Comparison of ENCODE assay signal across 8 mouse cellular contexts in genomic region chr11:114636727-114637505, GRCm38 (mm10). TPM values are rescaled to one million over a fixed set of nuclear protein-coding genes. Genes with fewer than 3 reads are reported as not detected.
DNase-seq lines count a peak whose midpoint lies in the region; ATAC-seq and TF ChIP-seq lines count a peak whose summit lies in the region.

No protein-coding gene starts in this region.

- no peaks in the 10 kb centered on the region for H3K9me3 ChIP-seq in embryonic facial prominence, embryonic 11.5 days (replicated peaks; ENCODE audit: control insufficient read depth, low read length)
- H3K9me3 ChIP-seq in hindbrain, embryonic 12.5 days (replicated peaks): no peaks in the 10 kb centered on the region
- H3K9me3 ChIP-seq in midbrain, embryonic 15.5 days: no peaks in the 10 kb centered on the region

- H3K4me2 ChIP-seq in embryonic facial prominence, embryonic 11.5 days (ENCODE audit: low read depth, low read length): no peak overlapping the region
- peak overlapping the region; percentile 19 for H3K4me2 ChIP-seq in hindbrain, embryonic 12.5 days (replicated peaks)
- H3K4me2 ChIP-seq in midbrain, embryonic 15.5 days: peak overlapping the region; percentile 34

- peak in 1 of 2 experiments; percentile 42 for DNase-seq in left cerebral cortex, adult 2 months (ENCODE audit: extremely low spot score in 1 of 2, low spot score in 2 of 2)
- DNase-seq in left cerebral cortex, postnatal 4 days: no peak
- DNase-seq in embryonic facial prominence, embryonic 11.5 days (ENCODE audit: low spot score): peak; percentile 43
- no peak for DNase-seq in embryo, embryonic 9.5 days (ENCODE audit: extremely low spot score)
- DNase-seq in lung, postnatal 10 days: no peak

- H3K9ac ChIP-seq in embryonic facial prominence, embryonic 11.5 days (replicated peaks; ENCODE audit: low read length): no peak overlapping the region
- H3K9ac ChIP-seq in hindbrain, embryonic 12.5 days: no peak overlapping the region
- H3K9ac ChIP-seq in midbrain, embryonic 15.5 days: no peak overlapping the region

- ATAC-seq in embryonic facial prominence, embryonic 11.5 days (replicated peaks; ENCODE audit: insufficient number of reproducible peaks, low FRiP score, low TSS enrichment, low read depth): 0 out of 2 replicates have a peak, but pooled peaks have one; percentile 32
- ATAC-seq in hindbrain, embryonic 12.5 days (ENCODE audit: low FRiP score): peak; percentile 65
- peak; percentile 60; the same call in 1 of the 2 replicates for ATAC-seq in midbrain, embryonic 15.5 days (replicated peaks)
- ATAC-seq in megakaryocyte progenitor cell, adult 5-6 weeks (replicated peaks; ENCODE audit: poor library complexity): no peak

- H3K27me3 ChIP-seq in embryonic facial prominence, embryonic 11.5 days (ENCODE audit: control insufficient read depth, insufficient read depth, low read length): no peaks in the 10 kb centered on the region
- peaks cover 23% of the 10 kb centered on the region for H3K27me3 ChIP-seq in hindbrain, embryonic 12.5 days
- peaks cover 7% of the 10 kb centered on the region; the same call in 1 of the 2 replicates for H3K27me3 ChIP-seq in midbrain, embryonic 15.5 days (replicated peaks)

- H3K27ac ChIP-seq in left cerebral cortex, adult 2 months: no peak overlapping the region
- no peak overlapping the region for H3K27ac ChIP-seq in embryonic facial prominence, embryonic 11.5 days (replicated peaks; ENCODE audit: low read depth, low read length)
- H3K27ac ChIP-seq in hindbrain, embryonic 12.5 days: no peak overlapping the region
- no peak overlapping the region for H3K27ac ChIP-seq in midbrain, embryonic 15.5 days

- peak overlapping the region; percentile 26 for H3K4me3 ChIP-seq in left cerebral cortex, adult 2 months
- H3K4me3 ChIP-seq in embryonic facial prominence, embryonic 11.5 days (ENCODE audit: low read depth, low read length): no peak overlapping the region
- H3K4me3 ChIP-seq in hindbrain, embryonic 12.5 days: no peak overlapping the region
- no peak overlapping the region for H3K4me3 ChIP-seq in midbrain, embryonic 15.5 days

- no peak for TF ChIP-seq CTCF in left cerebral cortex, adult 2 months (IDR thresholded peaks at IDR 0.05)

- H3K36me3 ChIP-seq in embryonic facial prominence, embryonic 11.5 days (replicated peaks; ENCODE audit: control insufficient read depth, insufficient read depth, low read depth, low read length): no peaks in the 10 kb centered on the region
- no peaks in the 10 kb centered on the region for H3K36me3 ChIP-seq in hindbrain, embryonic 12.5 days
- H3K36me3 ChIP-seq in midbrain, embryonic 15.5 days (replicated peaks): no peaks in the 10 kb centered on the region

- WGBS in embryonic facial prominence, embryonic 11.5 days: 62% methylated on average over 34 of the region's 35 CpGs
- 59% methylated on average over 33 of the region's 35 CpGs for WGBS in hindbrain, embryonic 12.5 days
- WGBS in midbrain, embryonic 15.5 days: 53% methylated on average over 35 of the region's 35 CpGs

- intact Hi-C loops in left cerebral cortex, adult 2 months (cut with DNase I): loop anchor here (1.0 to 5.0 kb wide), 6 partner anchors 114 to 934 kb away; partner anchors contain the start of gene Sdk2
- intact Hi-C loops in left cerebral cortex, postnatal 4 days (cut with DNase I): loop anchor here (5.0 to 10.0 kb wide), 4 partner anchors 152 to 822 kb away; partner anchors contain the start of gene Sdk2

- peaks cover 6% of the 10 kb centered on the region; the same call in 1 of the 2 replicates for H3K4me1 ChIP-seq in embryonic facial prominence, embryonic 11.5 days (ENCODE audit: control insufficient read depth, insufficient read depth, low read length)
- H3K4me1 ChIP-seq in hindbrain, embryonic 12.5 days: peaks cover 36% of the 10 kb centered on the region
- H3K4me1 ChIP-seq in midbrain, embryonic 15.5 days: peaks cover 32% of the 10 kb centered on the region

RNA-seq across cellular contexts. Expression of gene Rpl38, which starts 31.4 kb away (rescaled TPM):
- 100 to 1,000 TPM; 817 to 866 TPM for total RNA-seq in left cerebral cortex, adult 2 months (2021)
- total RNA-seq in left cerebral cortex, postnatal 4 days (2021): 1,000 to 10,000 TPM; 1,144 to 1,233 TPM
- polyA plus RNA-seq in embryonic facial prominence, embryonic 11.5 days (2014; fragmentation: Nextera tagmentation; extraction: Ambion mirVana): 888 and 938 TPM in 2 replicates
- polyA plus RNA-seq in hindbrain, embryonic 12.5 days (2016; fragmentation: Nextera tagmentation; extraction: Ambion mirVana): 787 and 856 TPM in 2 replicates
- 628 and 640 TPM in 2 replicates for polyA plus RNA-seq in midbrain, embryonic 15.5 days (2015; fragmentation: Nextera tagmentation; extraction: Ambion mirVana)
- total RNA-seq in megakaryocyte progenitor cell, adult 5-6 weeks (2015): 1,088 and 1,176 TPM in 2 replicates
- 3,319 and 5,175 TPM in 2 replicates for total RNA-seq in megakaryocyte progenitor cell, adult 5-6 weeks (2017)

RNA-seq across cellular contexts. Expression of gene Ttyh2, which starts 38.3 kb away (rescaled TPM):
- total RNA-seq in left cerebral cortex, adult 2 months (2021): 10 to 100 TPM; 18.5 to 18.6 TPM
- total RNA-seq in left cerebral cortex, postnatal 4 days (2021): 10 to 100 TPM; 19.9 to 21.4 TPM
- polyA plus RNA-seq in embryonic facial prominence, embryonic 11.5 days (2014; fragmentation: Nextera tagmentation; extraction: Ambion mirVana): 15.5 and 16.4 TPM in 2 replicates
- 18.0 and 23.8 TPM in 2 replicates for polyA plus RNA-seq in hindbrain, embryonic 12.5 days (2016; fragmentation: Nextera tagmentation; extraction: Ambion mirVana)
- polyA plus RNA-seq in midbrain, embryonic 15.5 days (2015; fragmentation: Nextera tagmentation; extraction: Ambion mirVana): 29.4 and 32.3 TPM in 2 replicates
- 3.1 and 4.0 TPM in 2 replicates for total RNA-seq in megakaryocyte progenitor cell, adult 5-6 weeks (2015)
- total RNA-seq in megakaryocyte progenitor cell, adult 5-6 weeks (2017): 4.4 and 5.9 TPM in 2 replicates
